Mouse (Mus musculus) heart, embryonic 15.5 days (tissue): ENCODE measurements around the gene Rap1gap. TPM values are rescaled to one million over a fixed set of nuclear protein-coding genes. Genes with fewer than 3 reads are reported as not detected.
A peak's percentile ranks its signal among the peaks of the same experiment; 100 is the strongest.

Experiments
- ATAC-seq: fragments of 200-750 bp; cut with Nextera tagmentation; replicated peaks from 2 replicates; pipeline ENCODE4 v1.8.0; 2017; ENCODE audit warnings: low read depth, moderate TSS enrichment; ENCODE audit not compliant: insufficient number of reproducible peaks, insufficient read depth, low FRiP score
- H3K27ac ChIP-seq: fragments of 300-500 bp; sonication (generic); 2 replicates; pipeline ENCODE4 v1.5.1; 2015; ENCODE audit warnings: mild to moderate bottlenecking, inconsistent platforms
- H3K27me3 ChIP-seq: fragments of 300-500 bp; sonication (generic); 2 replicates; pipeline ENCODE4 v1.6.1; 2015; ENCODE audit warnings: inconsistent platforms
- H3K36me3 ChIP-seq: fragments of 300-500 bp; sonication (generic); 2 replicates; pipeline ENCODE4 v1.6.1; 2015; ENCODE audit warnings: mild to moderate bottlenecking, inconsistent platforms
- H3K4me1 ChIP-seq: fragments of 300-500 bp; sonication (generic); replicated peaks from 2 replicates; pipeline ENCODE4 v1.6.1; 2015; ENCODE audit warnings: inconsistent platforms
- H3K4me2 ChIP-seq: fragments of 300-500 bp; sonication (generic); 2 replicates; pipeline ENCODE4 v1.6.1; 2015; ENCODE audit warnings: inconsistent platforms, mild to moderate bottlenecking, moderate library complexity
- H3K4me3 ChIP-seq: fragments of 300-500 bp; sonication (generic); 2 replicates; pipeline ENCODE4 v1.5.1; 2015; ENCODE audit warnings: mild to moderate bottlenecking, inconsistent platforms
- H3K9ac ChIP-seq: fragments of 300-500 bp; sonication (generic); 2 replicates; pipeline ENCODE4 v1.6.1; 2015; ENCODE audit warnings: mild to moderate bottlenecking, inconsistent platforms
- H3K9me3 ChIP-seq: fragments of 300-500 bp; sonication (generic); replicated peaks from 2 replicates; pipeline ENCODE4 v1.6.1; 2016; ENCODE audit warnings: inconsistent platforms
- WGBS: fragments of 180-500 bp; shearing (Covaris S2); methylation state at CpG from one replicate; pipeline ENCODE4 v1.1.7; 2015; ENCODE audit warnings: mixed read lengths; 5-methylcytosine and 5-hydroxymethylcytosine counted together
- polyA plus RNA-seq: library from polyadenylated mRNA; unstranded; fragments of >200 nt; fragmentation: Nextera tagmentation; extraction: Ambion mirVana; gene quantifications from 2 replicates; pipeline ENCODE4 v1.2.1, GENCODE M21; 2015

Rap1gap gene
- polyA plus RNA-seq, 1 experiment from 2014 or later = 5.6 TPM

GRCm38 (mm10) chr4:137726739-137727505 lies 62.4 kb downstream of the Rap1gap start:
- WGBS = 78% methylated on average over 18 of the region's 18 CpGs
- ATAC-seq = no peak

GRCm38 (mm10) chr4:137727506-137728187 lies 63.1 kb downstream of the Rap1gap start:
- H3K36me3 ChIP-seq = no peaks in the 10 kb centered on the region
- no peak overlapping the region for H3K9ac ChIP-seq
- no peak overlapping the region for H3K4me2 ChIP-seq
- no peaks in the 10 kb centered on the region for H3K9me3 ChIP-seq
- H3K27ac ChIP-seq = no peak overlapping the region
- H3K4me1 ChIP-seq = peaks cover 33% of the 10 kb centered on the region
- H3K4me3 ChIP-seq = no peak overlapping the region
- ATAC-seq = no peak; the same call in 1 of the 2 replicates
- WGBS = 7% methylated on average over 16 of the region's 18 CpGs
- peaks cover 93% of the 10 kb centered on the region for H3K27me3 ChIP-seq

More at GRCm38 (mm10) chr4:137726739-137727505, 62.4 kb downstream of the Rap1gap start:
- H3K4me2 ChIP-seq = no peak overlapping the region
- H3K27me3 ChIP-seq = peaks cover 93% of the 10 kb centered on the region
- H3K36me3 ChIP-seq = no peaks in the 10 kb centered on the region
- no peaks in the 10 kb centered on the region for H3K9me3 ChIP-seq
- H3K27ac ChIP-seq = no peak overlapping the region
- peaks cover 33% of the 10 kb centered on the region for H3K4me1 ChIP-seq
- H3K4me3 ChIP-seq = no peak overlapping the region
- H3K9ac ChIP-seq = no peak overlapping the region

- ATAC-seq = no peak
- no peak overlapping the region for H3K9ac ChIP-seq
- peak overlapping the region; percentile 30; the same call in 1 of the 2 replicates for H3K4me2 ChIP-seq
- 7% methylated on average over 17 of the region's 17 CpGs for WGBS
- H3K36me3 ChIP-seq = no peaks in the 10 kb centered on the region
- no peaks in the 10 kb centered on the region for H3K9me3 ChIP-seq
- H3K4me1 ChIP-seq = peaks cover 28% of the 10 kb centered on the region
- peaks cover 93% of the 10 kb centered on the region for H3K27me3 ChIP-seq
- no peak overlapping the region for H3K27ac ChIP-seq
- peak overlapping the region; percentile 18; the same call in 1 of the 2 replicates for H3K4me3 ChIP-seq
Measured at GRCm38 (mm10) chr4:137728399-137729154, 64.1 kb downstream of the Rap1gap start.

- Histone ChIP-seq H3K4me3 (peak overlapping the region; percentile 18; the same call in 1 of the 2 replicates), H3K9ac (no peak overlapping the region), H3K4me2 (peak overlapping the region; percentile 30; the same call in 1 of the 2 replicates), H3K27ac (no peak overlapping the region), H3K9me3 (no peaks in the 10 kb centered on the region), H3K36me3 (no peaks in the 10 kb centered on the region), H3K4me1 (peaks cover 20% of the 10 kb centered on the region), H3K27me3 (peaks cover 88% of the 10 kb centered on the region)
- no peak for ATAC-seq
- WGBS = 26% methylated on average over 24 of the region's 24 CpGs
Measured at GRCm38 (mm10) chr4:137729155-137729855, 64.8 kb downstream of the Rap1gap start.

- Histone ChIP-seq H3K9ac (no peak overlapping the region), H3K4me3 (no peak overlapping the region), H3K4me2 (no peak overlapping the region), H3K36me3 (no peaks in the 10 kb centered on the region), H3K9me3 (no peaks in the 10 kb centered on the region), H3K27me3 (peaks cover 80% of the 10 kb centered on the region), H3K27ac (no peak overlapping the region), H3K4me1 (peaks cover 13% of the 10 kb centered on the region)
- ATAC-seq = peak; percentile 40; the same call in 1 of the 2 replicates
- WGBS = 15% methylated on average over 3 of the region's 3 CpGs
Measured at GRCm38 (mm10) chr4:137730134-137730533, 65.6 kb downstream of the Rap1gap start.

- no peak for ATAC-seq
- H3K36me3 ChIP-seq = no peaks in the 10 kb centered on the region
- H3K27ac ChIP-seq = no peak overlapping the region
- H3K9ac ChIP-seq = no peak overlapping the region
- H3K9me3 ChIP-seq = no peaks in the 10 kb centered on the region
- H3K4me1 ChIP-seq = peaks cover 13% of the 10 kb centered on the region
- 76% methylated on average over 8 of the region's 8 CpGs for WGBS
- no peak overlapping the region for H3K4me2 ChIP-seq
- peaks cover 74% of the 10 kb centered on the region for H3K27me3 ChIP-seq
- H3K4me3 ChIP-seq = no peak overlapping the region
Measured at GRCm38 (mm10) chr4:137730757-137731156, 66.2 kb downstream of the Rap1gap start.

- 66% methylated on average over 10 of the region's 10 CpGs for WGBS
- no peak overlapping the region for H3K4me2 ChIP-seq
- no peak for ATAC-seq
- H3K4me3 ChIP-seq = no peak overlapping the region
- no peaks in the 10 kb centered on the region for H3K9me3 ChIP-seq
- peaks cover 13% of the 10 kb centered on the region for H3K4me1 ChIP-seq
- H3K9ac ChIP-seq = no peak overlapping the region
- no peaks in the 10 kb centered on the region for H3K36me3 ChIP-seq
- H3K27me3 ChIP-seq = peaks cover 69% of the 10 kb centered on the region
- H3K27ac ChIP-seq = no peak overlapping the region
Measured at GRCm38 (mm10) chr4:137731891-137732290, 67.4 kb downstream of the Rap1gap start.

GRCm38 (mm10) chr4:137732361-137732760 lies 67.8 kb downstream of the Rap1gap start:
- no peak overlapping the region for H3K27ac ChIP-seq
- peaks cover 67% of the 10 kb centered on the region for H3K27me3 ChIP-seq
- H3K36me3 ChIP-seq = no peaks in the 10 kb centered on the region
- ATAC-seq = no peak
- no peak overlapping the region for H3K9ac ChIP-seq
- WGBS = 67% methylated on average over 3 of the region's 3 CpGs
- H3K4me1 ChIP-seq = peaks cover 13% of the 10 kb centered on the region
- no peak overlapping the region for H3K4me2 ChIP-seq
- no peaks in the 10 kb centered on the region for H3K9me3 ChIP-seq
- H3K4me3 ChIP-seq = no peak overlapping the region

GRCm38 (mm10) chr4:137732962-137733361 lies 68.4 kb downstream of the Rap1gap start:
- H3K9me3 ChIP-seq = no peaks in the 10 kb centered on the region
- peaks cover 9% of the 10 kb centered on the region for H3K4me1 ChIP-seq
- H3K4me3 ChIP-seq = no peak overlapping the region
- no peak for ATAC-seq
- H3K4me2 ChIP-seq = no peak overlapping the region
- H3K27ac ChIP-seq = no peak overlapping the region
- H3K36me3 ChIP-seq = no peaks in the 10 kb centered on the region
- H3K27me3 ChIP-seq = peaks cover 62% of the 10 kb centered on the region
- H3K9ac ChIP-seq = no peak overlapping the region
- 76% methylated on average over 3 of the region's 3 CpGs for WGBS

GRCm38 (mm10) chr4:137733459-137733858 lies 68.9 kb downstream of the Rap1gap start:
- Histone ChIP-seq H3K9me3 (no peaks in the 10 kb centered on the region), H3K4me3 (no peak overlapping the region), H3K4me1 (peaks cover 8% of the 10 kb centered on the region), H3K4me2 (no peak overlapping the region), H3K27ac (no peak overlapping the region), H3K27me3 (peaks cover 57% of the 10 kb centered on the region), H3K9ac (no peak overlapping the region), H3K36me3 (no peaks in the 10 kb centered on the region)
- 64% methylated on average over 5 of the region's 5 CpGs for WGBS
- no peak for ATAC-seq
